Mouse (Mus musculus) forebrain, embryonic 13.5 days (tissue): Measurements from ENCODE around the gene Nqo2. TPM values are rescaled to one million over a fixed set of nuclear protein-coding genes. Genes with fewer than 3 reads are reported as not detected.

Experiments used
- ATAC-seq: fragments of 200-750 bp; cut with Nextera tagmentation; 2 replicates; pipeline ENCODE4 v1.8.0; 2017
- H3K27ac ChIP-seq: fragments of 300-500 bp; sonication (generic); 2 replicates; pipeline ENCODE4 v1.5.1; 2015; ENCODE audit warnings: inconsistent platforms, mild to moderate bottlenecking, moderate library complexity
- H3K27me3 ChIP-seq: fragments of 300-500 bp; sonication (generic); 2 replicates; pipeline ENCODE4 v1.6.1; 2015; ENCODE audit warnings: mild to moderate bottlenecking, inconsistent platforms
- H3K36me3 ChIP-seq: fragments of 300-500 bp; sonication (generic); 2 replicates; pipeline ENCODE4 v1.6.1; 2015; ENCODE audit warnings: mild to moderate bottlenecking, inconsistent platforms; ENCODE audit not compliant: poor library complexity, severe bottlenecking
- H3K4me1 ChIP-seq: fragments of 300-500 bp; sonication (generic); 2 replicates; pipeline ENCODE4 v1.6.1; 2015; ENCODE audit warnings: inconsistent platforms
- H3K4me2 ChIP-seq: fragments of 300-500 bp; sonication (generic); 2 replicates; pipeline ENCODE4 v1.6.1; 2015; ENCODE audit warnings: inconsistent platforms, mild to moderate bottlenecking, moderate library complexity
- H3K4me3 ChIP-seq: fragments of 300-500 bp; sonication (generic); 2 replicates; pipeline ENCODE4 v1.5.1; 2015; ENCODE audit warnings: mild to moderate bottlenecking, inconsistent platforms
- H3K9ac ChIP-seq: fragments of 300-500 bp; sonication (generic); 2 replicates; pipeline ENCODE4 v1.6.1; 2015; ENCODE audit warnings: mild to moderate bottlenecking, inconsistent platforms
- H3K9me3 ChIP-seq: fragments of 300-500 bp; sonication (generic); replicated peaks from 2 replicates; pipeline ENCODE4 v1.6.1; 2016; ENCODE audit warnings: inconsistent platforms
- WGBS: fragments of 180-500 bp; shearing (Covaris S2); methylation state at CpG from one replicate; pipeline ENCODE4 v1.1.7; 2015; 5-methylcytosine and 5-hydroxymethylcytosine counted together
- polyA plus RNA-seq: library from polyadenylated mRNA; unstranded; fragments of >200 nt; fragmentation: Nextera tagmentation; extraction: Ambion mirVana; gene quantifications from 2 replicates; pipeline ENCODE4 v1.2.1, GENCODE M21; 2015

Nqo2 gene
- polyA plus RNA-seq, 1 experiment from 2014 or later = 8.3 TPM

DNA sequence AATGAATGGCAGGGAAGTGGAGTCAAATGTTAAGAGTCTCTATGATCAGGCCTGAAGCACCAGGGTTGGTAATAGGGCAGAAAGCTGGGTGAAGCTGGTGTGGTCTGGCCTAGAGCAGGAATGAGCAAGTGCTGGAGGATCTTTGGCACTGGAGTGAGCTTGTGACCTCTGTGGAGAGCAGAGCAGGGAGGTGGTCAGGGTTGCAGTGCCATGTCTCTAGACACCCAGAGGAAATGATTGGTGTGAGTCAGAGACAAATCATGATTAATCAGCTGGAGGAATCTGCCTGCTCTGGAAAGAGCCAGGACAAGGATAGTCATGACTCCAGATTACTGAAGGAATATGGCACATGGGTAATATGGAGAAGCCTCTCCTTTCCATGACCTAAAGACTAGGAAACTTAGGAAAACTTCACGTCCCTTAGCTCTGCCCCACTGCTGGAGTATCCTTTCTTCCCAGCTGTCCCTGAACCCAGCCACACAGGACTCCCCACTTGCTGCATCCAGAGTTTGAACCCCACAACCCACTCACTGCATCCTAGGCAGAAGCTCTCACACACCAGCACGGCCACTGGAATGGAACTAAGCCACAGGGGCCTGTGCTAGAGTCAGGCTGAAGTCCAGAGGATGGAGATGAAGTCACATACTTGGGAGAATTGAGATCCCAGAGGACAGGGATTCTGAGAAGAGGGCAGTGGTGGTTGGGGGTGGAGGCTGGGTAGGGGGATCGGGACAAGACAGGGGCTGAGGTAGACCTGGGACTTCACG, 13.0 kb upstream of the Nqo2 start:
- Histone ChIP-seq H3K9me3 (no peaks in the 10 kb centered on the region), H3K9ac (no peak overlapping the region), H3K27ac (no peak overlapping the region), H3K4me2 (no peak overlapping the region), H3K36me3 (no peaks in the 10 kb centered on the region), H3K4me3 (no peak overlapping the region), H3K27me3 (no peaks in the 10 kb centered on the region), H3K4me1 (no peaks in the 10 kb centered on the region)
- 84% methylated on average over 4 of the region's 4 CpGs for WGBS
- ATAC-seq = no peak

DNA sequence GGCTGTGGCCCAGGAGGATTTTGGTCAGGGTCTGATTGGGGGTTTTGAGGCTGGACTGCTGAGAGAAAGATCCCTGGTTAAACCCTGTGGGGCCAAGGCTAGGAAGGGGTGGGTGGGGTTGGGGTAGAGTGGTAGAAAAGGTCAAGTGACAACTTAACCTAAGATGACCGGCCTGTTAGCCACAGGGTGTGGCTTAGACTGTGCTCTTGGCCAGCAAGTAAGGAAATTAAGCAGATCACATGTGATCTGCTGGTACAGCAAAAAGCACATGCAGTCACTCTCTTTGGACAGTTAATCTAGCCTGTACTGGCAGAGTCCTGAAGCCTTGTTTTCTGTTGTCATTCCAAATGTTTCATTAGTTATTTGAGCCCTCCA, 12.4 kb upstream of the Nqo2 start:
- Histone ChIP-seq H3K27me3 (no peaks in the 10 kb centered on the region), H3K36me3 (no peaks in the 10 kb centered on the region), H3K27ac (no peak overlapping the region), H3K4me1 (no peaks in the 10 kb centered on the region), H3K4me3 (no peak overlapping the region), H3K9ac (no peak overlapping the region), H3K9me3 (no peaks in the 10 kb centered on the region), H3K4me2 (no peak overlapping the region)
- no peak for ATAC-seq
- 82% methylated on average over 1 of the region's 1 CpGs for WGBS

DNA sequence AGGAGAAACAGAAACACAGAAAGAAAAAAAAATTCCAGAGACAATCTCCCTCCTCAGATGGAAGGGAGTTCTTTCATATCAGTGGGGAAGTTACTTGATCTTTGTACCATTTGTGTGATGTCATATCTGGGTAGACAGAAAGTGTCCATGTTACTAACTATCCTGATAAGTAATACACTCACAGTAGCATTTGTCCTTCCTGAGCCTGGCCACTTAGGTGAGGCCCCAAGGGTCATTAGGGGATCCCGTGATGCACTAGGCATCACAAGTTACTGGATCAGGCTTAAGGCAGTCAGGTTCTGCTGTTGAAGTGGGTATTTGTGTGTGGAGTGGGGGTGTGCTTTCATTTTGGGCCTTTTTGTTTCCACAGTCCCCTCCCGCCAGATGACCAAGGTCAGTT, 11.5 kb upstream of the Nqo2 start:
- Histone ChIP-seq H3K4me3 (no peak overlapping the region), H3K27ac (no peak overlapping the region), H3K9me3 (no peaks in the 10 kb centered on the region), H3K27me3 (no peaks in the 10 kb centered on the region), H3K36me3 (no peaks in the 10 kb centered on the region), H3K4me2 (no peak overlapping the region), H3K4me1 (no peaks in the 10 kb centered on the region), H3K9ac (no peak overlapping the region)
- no peak for ATAC-seq
- WGBS = 89% methylated on average over 2 of the region's 2 CpGs

DNA sequence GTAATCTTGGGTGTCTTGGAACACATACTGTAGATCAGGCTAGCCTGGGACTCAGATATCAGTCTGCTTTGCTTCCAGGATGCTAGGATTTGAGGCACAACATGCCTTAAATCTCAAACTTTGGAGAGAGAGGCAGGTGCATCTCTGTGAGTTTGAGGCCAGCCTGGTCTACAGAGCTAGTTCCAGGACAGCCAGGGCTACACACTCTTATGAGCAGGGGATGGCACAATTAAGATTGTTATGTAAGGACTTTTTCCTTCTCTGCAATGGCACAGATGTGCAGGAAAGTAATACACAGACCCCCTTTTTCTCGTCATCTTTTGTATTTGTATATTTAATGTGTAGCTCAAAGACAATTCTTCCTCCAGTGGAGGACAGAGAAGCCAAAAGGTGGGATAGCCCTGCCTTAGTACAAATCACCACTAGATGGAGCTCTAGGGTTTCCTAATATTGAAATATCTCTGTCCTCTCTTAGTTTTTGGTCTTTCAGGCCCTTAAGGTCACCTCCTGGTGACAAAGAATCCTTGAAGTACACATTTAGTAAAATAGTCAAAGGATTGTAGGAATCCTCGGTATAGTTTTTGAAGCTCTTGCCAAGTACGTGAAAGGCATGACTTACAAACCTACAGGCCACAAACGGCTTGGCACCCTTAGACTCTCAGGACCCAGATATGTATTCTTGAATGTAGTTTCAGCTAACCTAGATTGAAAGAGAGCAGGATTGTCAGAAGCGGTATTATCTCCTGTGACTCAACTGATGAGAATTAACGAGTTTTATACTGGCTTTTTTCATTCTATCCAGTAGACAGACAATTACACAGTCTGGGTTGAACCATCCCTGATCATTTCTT, 7.7 kb upstream of the Nqo2 start:
- peak; percentile 57; the same call in 1 of the 2 replicates for ATAC-seq
- Histone ChIP-seq H3K27ac (no peak overlapping the region), H3K4me2 (no peak overlapping the region), H3K4me1 (no peaks in the 10 kb centered on the region), H3K9ac (no peak overlapping the region), H3K36me3 (no peaks in the 10 kb centered on the region), H3K27me3 (no peaks in the 10 kb centered on the region), H3K4me3 (no peak overlapping the region), H3K9me3 (no peaks in the 10 kb centered on the region)
- 39% methylated on average over 6 of the region's 6 CpGs for WGBS

DNA sequence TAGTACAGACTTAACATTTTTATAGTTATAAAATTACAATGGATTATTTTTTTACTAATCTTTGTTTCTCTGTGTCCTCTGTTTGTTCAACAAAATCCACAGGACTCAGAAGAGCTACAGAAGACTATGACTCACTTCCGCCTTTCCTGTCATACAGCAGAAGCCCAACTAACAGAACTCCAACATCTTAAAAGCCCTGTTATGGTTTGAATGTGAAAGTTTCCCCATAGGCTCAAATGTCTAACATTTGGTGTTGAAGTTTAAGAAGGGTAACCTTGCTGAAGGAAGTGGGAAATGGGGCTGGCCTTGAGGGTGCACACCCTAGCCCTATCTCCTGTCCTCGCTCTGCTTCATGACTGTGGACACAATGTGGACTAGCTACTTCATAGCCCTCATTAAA, 4.7 kb upstream of the Nqo2 start:
- Histone ChIP-seq H3K9ac (no peak overlapping the region), H3K27me3 (no peaks in the 10 kb centered on the region), H3K36me3 (no peaks in the 10 kb centered on the region), H3K9me3 (no peaks in the 10 kb centered on the region), H3K4me2 (no peak overlapping the region), H3K4me3 (no peak overlapping the region), H3K4me1 (no peaks in the 10 kb centered on the region), H3K27ac (no peak overlapping the region)
- 94% methylated on average over 2 of the region's 2 CpGs for WGBS
- no peak for ATAC-seq

DNA sequence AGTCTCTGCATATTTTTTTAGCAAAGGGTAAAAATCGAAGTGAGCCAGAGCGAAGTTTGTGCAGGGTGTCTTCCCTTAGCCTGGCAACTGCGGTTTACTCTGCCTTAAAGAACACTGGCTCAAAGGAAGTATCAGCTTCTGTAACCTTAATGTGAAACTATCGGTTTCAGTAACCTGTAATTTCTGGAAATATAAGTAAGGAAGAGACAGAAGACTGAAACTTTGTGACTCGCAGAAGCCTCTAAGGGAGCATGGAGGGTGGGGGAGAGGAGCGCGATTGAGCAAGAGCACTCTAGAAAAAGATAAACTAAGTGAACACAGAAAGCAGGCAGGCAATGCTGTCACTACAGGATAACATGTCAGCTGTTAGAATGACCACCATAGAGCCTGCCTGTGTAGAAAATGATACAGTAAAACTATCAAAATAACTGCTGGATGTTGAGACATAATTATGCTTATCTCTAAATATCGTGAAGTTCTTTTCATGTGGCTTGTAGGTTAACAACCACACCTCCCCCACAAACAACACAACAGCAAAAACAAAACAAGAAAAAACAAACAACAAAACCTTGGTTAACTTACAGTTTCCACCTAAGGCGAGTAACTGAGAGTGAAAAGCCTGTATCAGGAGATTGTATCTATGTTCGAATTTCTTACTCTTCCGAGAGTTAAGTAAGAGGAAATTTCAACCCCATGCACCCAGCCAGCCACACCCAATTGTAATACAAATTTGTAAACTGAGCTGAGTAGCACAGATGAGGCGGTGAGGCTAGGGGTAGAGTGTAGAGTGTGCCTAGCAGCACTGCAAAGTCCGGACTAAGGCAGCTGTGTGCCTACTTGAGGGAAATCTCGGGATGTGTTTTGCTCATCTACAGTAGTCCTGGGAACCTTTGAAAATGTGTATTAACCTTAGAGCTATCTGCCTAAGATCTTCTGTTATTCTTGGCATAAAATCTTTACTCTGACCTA, 853 bp downstream of the Nqo2 start:
- Histone ChIP-seq H3K9me3 (no peaks in the 10 kb centered on the region), H3K36me3 (no peaks in the 10 kb centered on the region), H3K27me3 (no peaks in the 10 kb centered on the region), H3K9ac (peak overlapping the region; percentile 66), H3K4me1 (peaks cover 6% of the 10 kb centered on the region), H3K4me2 (peak overlapping the region; percentile 75), H3K27ac (0 out of 2 replicates have a peak overlapping the region, but pooled peaks have one; percentile 0), H3K4me3 (peak overlapping the region; percentile 54)
- ATAC-seq = peak; percentile 29; the same call in 1 of the 2 replicates
- 27% methylated on average over 14 of the region's 14 CpGs for WGBS

DNA sequence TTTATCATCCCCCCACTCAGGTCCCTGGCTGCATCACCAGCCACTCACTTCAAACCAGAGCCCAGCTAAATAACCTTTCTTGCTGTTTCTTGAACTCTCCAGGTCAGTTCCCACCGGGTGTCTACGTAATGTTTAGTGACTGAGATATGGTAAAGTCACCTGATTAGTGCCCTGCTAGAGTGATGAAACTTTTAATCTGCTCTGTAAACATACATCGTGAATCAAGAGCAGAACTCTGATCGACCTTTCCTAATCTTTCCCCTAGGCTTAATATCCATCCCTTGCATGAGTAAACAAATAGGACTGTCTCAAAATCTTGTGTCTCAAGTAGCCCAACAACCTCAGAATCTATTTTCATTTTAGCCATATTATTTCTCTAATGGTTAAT, 1.5 kb downstream of the Nqo2 start:
- H3K4me2 ChIP-seq = peak overlapping the region; percentile 75; the same call in 1 of the 2 replicates
- ATAC-seq = no peak
- peaks cover 6% of the 10 kb centered on the region for H3K4me1 ChIP-seq
- H3K36me3 ChIP-seq = no peaks in the 10 kb centered on the region
- no peak overlapping the region for H3K4me3 ChIP-seq
- WGBS = 76% methylated on average over 4 of the region's 4 CpGs
- H3K9ac ChIP-seq = no peak overlapping the region
- H3K9me3 ChIP-seq = no peaks in the 10 kb centered on the region
- no peaks in the 10 kb centered on the region for H3K27me3 ChIP-seq
- no peak overlapping the region for H3K27ac ChIP-seq

DNA sequence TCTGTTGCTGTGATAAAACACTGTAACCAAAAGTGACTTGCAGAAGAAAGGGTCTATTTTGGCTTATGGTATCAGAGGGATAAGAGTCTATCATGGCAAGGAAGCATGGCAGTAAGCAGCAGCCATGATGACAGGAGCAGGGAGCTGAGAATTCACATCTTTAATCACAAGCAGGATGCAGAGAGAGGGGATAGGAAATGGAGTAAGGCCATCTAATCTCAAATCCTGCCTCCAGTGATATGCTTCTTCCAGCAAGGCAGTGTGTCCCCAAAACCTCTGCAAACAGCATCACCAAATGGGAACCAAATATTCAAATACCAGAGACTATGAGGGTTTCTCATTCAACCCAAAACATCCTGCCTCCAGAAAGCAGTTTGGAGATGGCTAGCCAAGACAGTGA, 2.1 kb downstream of the Nqo2 start:
- no peak for ATAC-seq
- Histone ChIP-seq H3K27me3 (no peaks in the 10 kb centered on the region), H3K4me2 (no peak overlapping the region), H3K27ac (no peak overlapping the region), H3K4me3 (no peak overlapping the region), H3K36me3 (no peaks in the 10 kb centered on the region), H3K9ac (no peak overlapping the region), H3K4me1 (peaks cover 6% of the 10 kb centered on the region), H3K9me3 (no peaks in the 10 kb centered on the region)

DNA sequence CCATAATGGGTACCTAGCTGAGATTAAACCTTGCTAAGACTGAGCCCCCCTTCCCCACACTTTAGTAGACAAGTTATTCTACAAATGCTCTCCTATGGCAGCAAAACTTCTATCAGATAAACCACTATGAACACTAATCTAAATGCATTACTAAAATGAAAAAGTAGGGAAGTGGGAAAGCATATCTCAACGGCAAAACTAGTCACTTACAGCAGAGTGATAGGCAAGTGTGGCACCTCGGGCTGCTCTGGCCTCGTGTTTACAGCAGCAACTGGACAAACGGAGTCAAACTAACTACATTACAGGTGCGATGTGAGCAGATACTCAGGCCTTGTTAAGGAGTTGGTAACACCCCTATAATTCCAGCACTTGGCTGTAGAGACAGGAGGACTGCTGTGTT, 25.1 kb downstream of the Nqo2 start:
- Histone ChIP-seq H3K4me3 (no peak overlapping the region), H3K27me3 (no peaks in the 10 kb centered on the region), H3K36me3 (0 out of 2 replicates have a peak, but pooled peaks cover 4% of the 10 kb centered on the region), H3K27ac (no peak overlapping the region), H3K4me2 (no peak overlapping the region), H3K9me3 (no peaks in the 10 kb centered on the region), H3K9ac (no peak overlapping the region), H3K4me1 (no peaks in the 10 kb centered on the region)
- WGBS = 85% methylated on average over 5 of the region's 5 CpGs
- ATAC-seq = no peak

DNA sequence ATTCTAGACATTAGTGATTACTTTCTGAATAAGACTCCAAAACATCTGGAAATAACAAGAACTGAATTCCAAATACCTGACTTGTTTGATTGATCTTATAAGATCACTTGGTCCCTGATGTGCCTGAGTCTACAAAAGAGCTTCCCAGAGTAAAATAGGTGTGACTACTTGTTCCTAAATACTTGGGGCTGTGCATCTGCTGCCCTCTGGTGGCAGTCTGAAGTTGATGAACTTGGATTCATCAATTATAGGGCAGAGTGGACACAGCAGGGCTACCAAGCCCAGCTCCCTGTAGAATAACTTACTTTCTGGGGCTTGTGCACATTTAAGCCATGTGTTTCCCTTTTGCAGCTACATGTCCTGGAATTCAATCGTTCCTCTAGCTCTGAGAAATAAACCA, 30.7 kb downstream of the Nqo2 start:
- no peak overlapping the region for H3K4me2 ChIP-seq
- H3K9ac ChIP-seq = no peak overlapping the region
- 20% methylated on average over 1 of the region's 1 CpGs for WGBS
- no peaks in the 10 kb centered on the region for H3K9me3 ChIP-seq
- H3K4me1 ChIP-seq = no peaks in the 10 kb centered on the region
- no peak overlapping the region for H3K4me3 ChIP-seq
- H3K36me3 ChIP-seq = 0 out of 2 replicates have a peak, but pooled peaks cover 4% of the 10 kb centered on the region
- no peak overlapping the region for H3K27ac ChIP-seq
- ATAC-seq = 0 out of 2 replicates have a peak, but pooled peaks have one; percentile 53
- no peaks in the 10 kb centered on the region for H3K27me3 ChIP-seq

DNA sequence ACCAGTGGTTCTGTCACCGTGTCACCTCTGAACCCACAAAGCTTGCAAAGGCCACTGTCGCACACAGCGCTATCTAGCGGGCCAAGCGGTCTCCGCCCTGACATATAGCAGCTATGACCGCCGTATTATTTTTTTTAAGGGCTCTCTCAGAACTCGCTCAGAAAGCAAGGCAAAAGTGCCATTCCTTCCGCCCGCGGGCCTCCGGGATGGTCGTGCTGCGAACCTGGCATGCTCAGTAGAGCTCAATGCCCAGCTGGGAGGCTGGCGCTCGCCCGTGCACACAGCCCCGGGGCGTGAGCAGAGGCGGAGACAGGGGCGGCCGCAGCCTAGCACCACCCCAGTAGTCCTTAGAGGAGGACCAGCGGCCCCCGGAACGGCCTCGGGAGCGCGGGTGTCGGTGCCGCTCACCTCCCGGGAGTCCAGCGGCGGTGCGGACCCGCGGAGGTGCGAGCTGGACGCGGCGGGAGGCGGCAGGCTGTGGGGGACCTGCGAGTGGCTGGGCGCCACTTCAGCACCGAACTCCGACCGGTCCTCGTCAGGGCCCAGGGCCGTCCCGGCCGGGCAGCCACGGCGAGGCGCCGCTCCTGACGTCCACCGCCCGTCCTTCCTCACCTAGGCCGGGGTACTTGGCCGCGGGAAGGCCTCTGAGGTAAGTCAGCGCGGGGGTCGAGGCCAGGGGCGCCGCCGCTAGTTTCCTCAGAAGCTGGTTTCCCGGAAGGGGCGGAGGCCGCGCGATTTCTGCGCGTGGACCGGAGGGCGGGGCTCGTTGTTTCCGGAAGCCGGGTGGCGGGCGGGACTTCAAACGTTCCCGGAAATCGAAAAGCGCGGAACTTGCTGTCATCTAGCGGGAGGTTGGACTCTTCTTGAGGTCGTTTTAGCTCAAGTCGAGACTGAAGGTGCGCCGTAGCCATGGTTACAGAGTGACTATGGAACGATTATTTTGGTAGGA, 37.8 kb downstream of the Nqo2 start, which contains the start of the genes Ripk1 and Serpinb6a:
Ripk1 (plus strand) TSS at position 306 of the 949 bp plus-strand sequence.
Serpinb6a (minus strand) TSS at position 737 of the 949 bp plus-strand sequence.
- Histone ChIP-seq H3K9ac (peak within 1 kb of the TSS; percentile 88), H3K4me2 (peak within 1 kb of the TSS; percentile 81), H3K27me3 (no peaks in the 10 kb centered on the region), H3K27ac (peak within 1 kb of the TSS; percentile 85), H3K4me3 (peak within 1 kb of the TSS; percentile 96), H3K9me3 (no peaks in the 10 kb centered on the region), H3K4me1 (peaks cover 16% of the 10 kb centered on the region), H3K36me3 (no peaks in the 10 kb centered on the region)
- WGBS = under 1% methylated on average over 92 of the region's 92 CpGs
- ATAC-seq = peak; percentile 97
